Mouse (Mus musculus) WW6 (cell line): ENCODE results near the gene Nat8l.
"Not testable (repeated sequence)": the region's sequence is repeated elsewhere in the genome, so short reads cannot be mapped to it uniquely, and the experiment has no call there.

Experiments
- DNase-seq: peaks from one replicate; pipeline ENCODE4 v3.0.0-alpha.2; 2013; ENCODE audit warnings: low read depth, low spot score

Nat8l gene

GRCm38 (mm10) chr5:33995843-33996693 is at the start of gene Nat8l:
Nat8l (plus strand) TSS chr5:33995984.
- DNase-seq: no peak

GRCm38 (mm10) chr5:33947035-33947434 is 48.7 kb upstream of the Nat8l start:
- DNase-seq: not testable (repeated sequence)

DNA sequence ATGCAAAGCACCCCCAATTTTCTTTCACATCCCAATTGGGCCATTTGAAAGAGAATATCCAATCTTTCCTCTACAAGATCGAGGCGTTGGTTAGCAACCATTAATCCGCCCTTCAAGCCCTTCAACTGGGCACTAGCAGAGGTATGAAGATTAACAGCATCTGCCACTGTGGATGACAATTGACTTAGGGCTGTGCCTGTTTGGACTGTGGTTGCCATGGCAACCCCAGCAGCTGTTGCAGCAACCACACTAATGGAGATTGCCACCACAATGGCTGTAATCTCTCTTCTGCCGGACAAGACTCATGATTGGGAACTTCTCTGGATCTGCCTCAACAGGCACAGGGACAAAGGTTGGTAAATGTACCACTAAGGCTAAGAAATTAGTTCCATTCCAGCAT is 47.5 kb upstream of the Nat8l start:
- no peak for DNase-seq

GRCm38 (mm10) chr5:33953471-33954185 is 42.2 kb upstream of the Nat8l start:
- no peak for DNase-seq

- peak; percentile 16 for DNase-seq
Observed at GRCm38 (mm10) chr5:33954354-33954753, 41.4 kb upstream of the Nat8l start.

DNA sequence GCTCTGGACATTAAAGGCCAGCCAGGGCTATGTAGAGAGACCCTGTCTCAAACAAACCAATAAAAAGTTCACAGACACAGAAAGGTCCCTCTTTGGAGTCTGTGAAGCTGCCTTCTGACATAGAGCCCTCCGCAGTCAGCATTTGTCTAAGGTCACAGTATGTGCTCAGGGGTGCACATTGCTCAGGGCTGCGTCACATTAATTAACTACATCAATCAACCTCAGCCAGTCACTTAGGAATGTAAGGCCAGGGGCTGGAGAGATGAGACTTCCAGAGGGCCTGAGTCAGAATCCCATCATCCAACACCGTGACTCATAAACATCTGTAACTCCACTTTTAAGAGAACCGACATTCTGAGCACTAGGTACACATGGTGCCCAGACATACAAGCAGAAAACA is 39.9 kb upstream of the Nat8l start:
- no peak for DNase-seq

DNA sequence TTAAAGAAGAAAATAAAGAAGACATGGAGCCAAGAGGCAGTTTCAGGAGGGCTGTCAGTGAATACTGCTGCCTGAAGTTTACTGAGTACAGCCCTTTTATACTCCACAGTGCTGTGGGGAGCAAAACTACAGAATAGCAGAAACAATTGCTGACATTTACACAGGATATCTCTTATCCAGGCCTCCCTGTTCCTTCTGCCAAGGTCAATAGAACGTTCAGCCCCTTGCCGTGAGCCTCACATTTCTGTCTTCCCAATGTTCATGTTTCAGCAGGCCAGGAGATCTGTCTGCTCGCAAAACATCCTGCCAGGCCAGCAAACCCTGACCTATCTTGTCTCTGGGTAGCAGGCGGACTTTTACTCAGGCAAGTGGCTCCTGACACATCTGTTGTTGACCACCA is 36.4 kb upstream of the Nat8l start:
- no peak for DNase-seq

DNA sequence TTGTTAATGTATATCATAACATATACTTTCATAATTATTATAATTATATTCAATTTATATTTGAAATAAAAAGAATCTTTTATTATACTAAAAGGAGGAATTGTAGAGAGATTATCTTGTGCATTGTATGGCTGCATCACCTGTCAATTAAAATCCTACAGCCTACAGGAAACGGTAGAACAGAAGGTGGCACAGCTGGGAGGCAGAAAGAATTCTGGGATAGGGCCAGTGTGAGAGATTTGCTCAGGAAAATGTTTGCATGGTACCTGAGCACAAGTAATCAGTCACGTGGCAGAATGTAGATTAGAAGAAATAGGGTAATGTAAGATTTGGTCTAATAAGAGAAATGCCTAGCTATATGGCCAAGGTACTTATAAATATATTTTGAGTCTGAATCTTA is 21.0 kb upstream of the Nat8l start:
- no peak for DNase-seq

DNA sequence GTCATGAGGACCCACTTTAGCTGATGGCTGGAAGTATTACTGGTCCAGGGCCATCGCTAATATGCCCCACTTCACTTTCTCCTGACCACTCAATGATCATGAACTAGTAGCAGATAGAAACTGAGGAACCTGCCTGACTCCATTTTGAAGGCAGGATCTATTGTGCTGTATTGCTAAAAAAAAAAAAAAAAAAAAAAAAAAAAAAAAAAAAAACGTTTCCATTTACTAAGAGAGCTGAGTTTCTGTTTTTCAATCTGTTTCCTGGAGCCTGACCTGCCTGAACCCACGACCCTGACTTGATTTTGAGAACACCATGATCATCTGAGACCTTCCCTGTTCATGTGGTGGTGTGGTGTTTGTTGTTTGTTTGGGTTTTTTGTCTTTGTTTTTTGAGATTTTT is 19.5 kb upstream of the Nat8l start:
- DNase-seq: no peak

DNA sequence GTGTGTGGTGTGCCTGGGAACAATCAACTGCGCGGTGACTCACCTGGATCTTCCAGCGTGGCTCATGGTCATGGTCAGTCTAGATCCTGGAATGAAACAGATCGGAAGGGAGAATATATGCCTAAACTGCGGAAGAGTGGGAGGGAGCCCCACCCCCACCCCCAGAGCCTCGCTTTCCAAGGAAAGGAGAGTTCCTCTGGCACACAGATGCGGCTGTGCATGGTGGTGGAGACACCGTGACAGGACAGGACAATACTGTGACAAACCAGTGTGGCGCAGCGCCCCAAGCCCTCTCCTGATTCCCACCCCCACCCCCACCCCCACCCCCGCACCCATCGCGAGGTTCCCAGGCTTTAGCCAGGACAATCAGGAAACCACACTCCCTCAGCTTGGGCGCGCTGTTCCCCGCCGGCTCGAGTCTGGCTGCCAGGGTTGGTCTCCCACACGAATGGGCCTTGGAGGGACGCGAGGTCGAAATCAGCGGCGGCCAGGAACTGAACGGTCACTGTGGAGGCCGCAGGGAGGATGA is 13.0 kb upstream of the Nat8l start:
- no peak for DNase-seq

GRCm38 (mm10) chr5:33983309-33984121 is 12.3 kb upstream of the Nat8l start, which contains the start of gene Gm1673:
Gm1673 (plus strand) TSS chr5:33983433.
- peak; percentile 47 for DNase-seq

DNA sequence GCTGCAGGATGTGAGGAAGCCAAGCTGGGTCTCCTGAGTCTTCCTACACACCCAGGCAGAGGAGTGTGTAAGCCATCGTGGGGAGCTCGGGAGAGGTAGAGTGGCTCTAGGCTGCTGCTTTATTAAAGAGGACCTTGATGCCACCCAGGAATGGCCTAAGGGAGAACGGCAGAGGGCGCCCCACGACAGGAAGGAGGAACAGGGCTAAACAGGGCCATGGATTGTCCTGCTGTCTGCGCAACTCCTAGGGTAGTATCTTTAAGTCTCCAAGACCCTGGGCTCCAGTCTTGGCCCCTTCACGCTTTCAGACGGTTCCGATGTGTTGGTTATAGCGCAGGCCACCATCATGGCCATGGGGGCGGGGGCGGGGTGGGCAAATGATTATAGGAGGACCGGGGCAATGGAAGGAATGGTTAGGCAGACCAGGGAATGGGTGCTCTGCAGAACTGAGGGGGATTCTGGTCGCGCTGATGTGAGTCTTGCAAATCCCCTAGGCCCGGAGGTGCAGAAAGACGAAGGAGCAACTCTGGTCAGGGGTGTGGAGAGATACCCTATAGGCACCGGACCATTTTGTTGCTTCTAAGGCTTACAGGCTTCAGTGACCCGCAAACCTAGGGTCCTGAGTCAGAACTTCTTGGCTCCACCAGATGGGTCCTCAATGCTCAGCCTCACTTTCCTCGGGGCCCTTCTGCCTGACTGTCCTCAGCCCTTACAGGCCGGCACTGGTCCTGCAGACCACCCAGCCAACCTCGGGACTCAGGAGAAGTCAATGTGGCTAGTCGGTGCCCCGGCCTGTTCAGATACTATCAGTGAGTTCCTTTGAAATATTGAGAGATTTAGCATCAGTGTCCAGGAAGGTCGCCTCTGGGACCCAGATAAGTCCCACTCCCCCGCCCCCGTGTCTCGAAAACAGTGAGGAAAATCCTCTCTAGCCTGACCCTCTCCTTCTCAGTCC is 836 bp upstream of the Nat8l start:
- DNase-seq: no peak

DNA sequence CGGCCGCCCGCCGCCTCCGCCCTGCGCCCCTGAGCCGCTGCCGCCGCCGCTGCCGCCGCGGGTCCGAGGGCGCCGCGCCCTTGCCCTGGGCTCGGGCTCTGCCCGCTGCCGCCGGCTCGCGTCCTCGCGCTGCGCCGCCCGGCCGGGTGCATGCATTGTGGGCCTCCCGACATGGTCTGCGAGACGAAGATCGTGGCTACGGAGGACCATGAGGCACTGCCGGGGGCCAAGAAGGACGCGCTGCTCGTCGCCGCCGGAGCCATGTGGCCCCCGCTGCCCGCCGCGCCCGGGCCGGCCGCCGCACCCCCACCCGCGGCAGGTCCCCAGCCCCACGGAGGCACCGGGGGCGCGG is 886 bp downstream of the Nat8l start:
- DNase-seq: no peak

DNA sequence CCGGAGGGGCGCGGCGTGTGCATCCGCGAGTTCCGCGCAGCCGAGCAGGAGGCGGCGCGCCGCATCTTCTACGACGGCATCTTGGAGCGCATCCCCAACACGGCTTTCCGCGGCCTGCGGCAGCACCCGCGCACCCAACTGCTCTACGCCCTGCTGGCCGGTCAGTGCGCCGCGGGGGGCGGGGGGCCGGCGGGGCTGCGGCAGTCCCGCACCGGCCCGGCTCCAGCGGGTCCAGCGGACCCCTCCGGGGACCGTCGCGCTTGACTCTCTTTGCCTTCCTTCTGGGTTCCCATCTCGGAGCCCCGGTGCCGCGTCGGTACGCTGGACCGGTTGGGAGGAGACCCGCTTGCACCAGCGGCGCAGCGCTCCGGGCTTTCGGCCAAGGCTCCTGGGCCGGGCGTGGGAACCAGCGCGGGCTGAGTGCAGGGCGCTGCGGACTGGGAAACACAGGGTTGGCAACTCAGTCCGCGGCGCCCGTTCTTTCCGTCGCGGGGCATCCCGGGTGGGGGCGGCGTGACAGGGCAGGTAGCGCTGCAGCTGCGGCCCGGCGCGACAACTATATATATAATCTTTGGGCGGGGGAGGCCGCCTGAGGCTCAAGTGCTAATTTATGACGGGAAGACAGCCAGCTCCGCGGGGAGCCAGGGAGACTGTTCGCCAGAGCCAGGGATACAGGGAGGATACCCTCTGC is 1.4 kb downstream of the Nat8l start:
- DNase-seq: no peak

GRCm38 (mm10) chr5:33997829-33998504 is 2.2 kb downstream of the Nat8l start:
- no peak for DNase-seq

DNA sequence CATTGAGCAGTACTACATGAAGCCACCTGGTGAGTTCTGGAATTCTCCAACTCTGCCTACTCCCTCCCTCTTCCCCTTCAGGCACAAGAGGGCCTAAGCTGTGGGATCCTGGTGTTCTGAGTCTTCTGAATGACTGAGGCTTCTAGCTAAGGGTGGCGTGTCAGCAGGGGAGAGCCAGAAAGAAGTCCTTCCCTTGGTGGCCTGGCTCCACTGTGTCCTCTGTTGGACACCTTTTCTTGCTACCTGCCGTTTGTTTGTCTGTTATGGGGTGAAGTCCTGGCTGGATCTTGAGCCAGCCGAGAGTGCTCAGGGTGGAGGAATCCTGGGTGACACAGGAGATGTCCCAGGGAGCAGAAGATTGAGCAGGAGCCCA is 2.7 kb downstream of the Nat8l start:
- no peak for DNase-seq

DNA sequence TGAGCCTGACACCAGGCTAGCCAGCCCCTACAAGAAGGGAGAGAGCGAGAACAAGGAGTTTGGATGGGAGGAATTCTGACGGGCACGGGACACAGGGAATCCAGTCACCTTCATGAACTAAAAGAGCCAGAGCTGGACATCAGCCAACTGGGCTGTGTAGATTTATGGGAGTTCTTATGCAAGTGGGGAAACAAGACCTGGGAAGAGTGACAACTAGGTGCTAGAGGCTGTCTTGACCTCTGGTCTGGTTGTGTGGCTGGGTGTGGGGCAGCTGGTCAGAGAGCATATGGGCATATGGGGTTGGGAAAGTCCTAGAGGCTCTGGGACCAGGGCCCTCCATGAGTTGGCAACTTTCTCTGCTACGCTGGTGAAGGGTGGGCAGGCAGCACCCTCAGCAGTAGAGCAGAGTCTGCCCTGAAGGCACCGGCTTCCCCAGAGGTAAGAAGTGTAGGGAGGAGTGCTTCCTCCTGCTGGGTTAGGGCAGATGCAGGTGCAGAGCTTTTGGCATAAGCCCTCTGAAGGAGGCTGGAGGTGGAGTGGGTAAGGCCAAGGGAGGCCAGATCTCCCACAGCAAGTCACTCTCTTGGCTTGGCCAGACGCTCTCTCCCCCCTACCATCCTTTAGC is 3.8 kb downstream of the Nat8l start:
- no peak for DNase-seq

DNA sequence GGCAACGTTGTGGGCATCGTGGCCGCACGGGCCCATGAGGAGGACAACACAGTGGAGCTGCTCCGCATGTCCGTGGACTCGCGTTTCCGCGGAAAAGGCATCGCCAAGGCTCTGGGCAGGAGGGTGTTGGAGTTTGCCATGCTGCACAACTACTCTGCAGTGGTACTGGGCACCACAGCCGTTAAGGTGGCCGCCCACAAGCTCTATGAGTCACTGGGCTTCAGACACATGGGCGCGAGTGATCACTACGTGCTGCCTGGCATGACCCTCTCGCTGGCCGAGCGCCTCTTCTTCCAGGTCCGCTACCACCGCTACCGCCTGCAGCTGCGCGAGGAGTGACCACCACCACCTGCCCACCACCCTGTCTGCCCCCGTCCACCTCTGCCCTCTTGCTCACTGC is 5.0 kb downstream of the Nat8l start:
- DNase-seq: no peak

GRCm38 (mm10) chr5:34001401-34001800 is 5.6 kb downstream of the Nat8l start:
- no peak for DNase-seq
